Mouse (Mus musculus): Measurements from ENCODE around the gene Npas1.

DNA sequence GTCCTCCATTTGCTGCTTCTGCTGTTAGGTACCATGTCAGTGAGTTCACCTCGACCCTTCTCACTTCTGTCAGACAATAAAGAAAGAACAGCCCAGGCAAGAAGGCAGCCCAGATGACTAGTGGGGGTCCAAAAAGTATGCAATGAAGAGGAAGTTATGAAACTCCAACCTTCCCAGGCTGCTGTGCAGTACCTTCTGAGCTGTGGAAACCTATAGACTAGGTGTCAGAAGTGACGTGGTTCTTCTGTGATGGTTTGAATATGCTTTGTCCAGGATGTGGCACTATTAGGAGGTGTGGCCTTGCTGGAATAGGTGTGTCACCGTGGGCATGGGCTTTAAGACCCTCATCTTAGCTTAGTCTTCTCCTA lies 27.7 kb upstream of the Npas1 start:
- TF ChIP-seq HCFC1 (IDR thresholded peaks at IDR 0.05; ENCODE audit: borderline replicate concordance, insufficient read depth, low read length) (no peak), ZNF384 (IDR thresholded peaks at IDR 0.05; ENCODE audit: low read depth, low read length) (no peak)
